Mouse (Mus musculus) MEL (cell line): ENCODE data around the gene Ints5.

Source experiments
- BHLHE40 ChIP-seq: IDR thresholded peaks from 2 replicates; pipeline ENCODE4 v1.6.1; 2012; ENCODE audit warnings: low read depth, mild to moderate bottlenecking, inconsistent platforms, low read length, improper control_type of control experiment, borderline replicate concordance
- CTCF ChIP-seq, 3 experiments: IDR thresholded peaks in 2 of 3; conservative IDR thresholded peaks in 1 of 3; 2 replicates each; pipeline ENCODE4 v1.5.1; 2011 to 2012; ENCODE audit warnings: low read length in 3 of 3, low read depth in 2 of 3, mild to moderate bottlenecking in 2 of 3, improper control_type of control experiment in 1 of 3, inconsistent platforms in 1 of 3, mixed read lengths in 1 of 3, moderate library complexity in 1 of 3; ENCODE audit not compliant: control insufficient read depth in 1 of 3, insufficient read depth in 1 of 3, poor library complexity in 1 of 3, severe bottlenecking in 1 of 3
- EP300 ChIP-seq, 2 experiments: IDR thresholded peaks; 2 replicates each; pipeline ENCODE4 v1.6.1; 2011; ENCODE audit warnings: improper control_type of control experiment in 2 of 2, low read length in 2 of 2, low read depth in 1 of 2, mild to moderate bottlenecking in 1 of 2
- GATA1 ChIP-seq: IDR thresholded peaks from 2 replicates; pipeline ENCODE4 v1.6.1; 2011; ENCODE audit warnings: low read depth, low read length, improper control_type of control experiment
- MAX ChIP-seq: IDR thresholded peaks from 2 replicates; pipeline ENCODE4 v1.6.1; 2011; ENCODE audit warnings: low read length, improper control_type of control experiment
- MYB ChIP-seq: IDR thresholded peaks from 2 replicates; pipeline ENCODE4 v1.6.1; 2011; ENCODE audit warnings: mild to moderate bottlenecking, low read depth, low read length, improper control_type of control experiment
- POLR2A ChIP-seq, 2 experiments: IDR thresholded peaks; 2 replicates each; pipeline ENCODE4 v1.6.1; 2011 to 2012; ENCODE audit warnings: low read length in 2 of 2, mild to moderate bottlenecking in 2 of 2, control low read depth in 1 of 2, improper control_type of control experiment in 1 of 2, low read depth in 1 of 2, moderate library complexity in 1 of 2; ENCODE audit not compliant: control insufficient read depth in 1 of 2, insufficient read depth in 1 of 2, poor library complexity in 1 of 2
- RAD21 ChIP-seq: IDR thresholded peaks from 2 replicates; pipeline ENCODE4 v1.6.1; 2011; ENCODE audit warnings: mild to moderate bottlenecking, low read depth, low read length, improper control_type of control experiment
- SIN3A ChIP-seq: IDR thresholded peaks from 2 replicates; pipeline ENCODE4 v1.6.1; 2012; ENCODE audit warnings: low read length, improper control_type of control experiment, inconsistent platforms
- TAL1 ChIP-seq: IDR thresholded peaks from 2 replicates; pipeline ENCODE4 v1.6.1; 2012; ENCODE audit warnings: mild to moderate bottlenecking, inconsistent platforms, low read length, moderate library complexity, mixed read lengths
- USF1 ChIP-seq: IDR thresholded peaks from 2 replicates; pipeline ENCODE4 v1.6.1; 2014; ENCODE audit warnings: low read depth, mild to moderate bottlenecking, inconsistent platforms, low read length, improper control_type of control experiment, moderate library complexity
- ZKSCAN1 ChIP-seq: IDR thresholded peaks from 2 replicates; pipeline ENCODE4 v1.6.1; 2012; ENCODE audit warnings: low read depth, mild to moderate bottlenecking, inconsistent platforms, low read length, improper control_type of control experiment, moderate library complexity

- TF ChIP-seq POLR2A (IDR thresholded peaks at IDR 0.05; ENCODE audit: control insufficient read depth in 1 of 2, insufficient read depth in 1 of 2, low read depth in 1 of 2, low read length in 2 of 2, poor library complexity in 1 of 2) (no peak), SIN3A (peak; percentile 43; the same call in 1 of the 2 replicates), CTCF (IDR thresholded peaks at IDR 0.05 in 2 of 3, conservative IDR thresholded peaks at IDR 0.05 in 1 of 3; ENCODE audit: control insufficient read depth in 1 of 3, insufficient read depth in 1 of 3, low read depth in 2 of 3, low read length in 3 of 3, poor library complexity in 1 of 3, severe bottlenecking in 1 of 3) (peak; percentile 73 to 85 (median 78)), MYB (no peak), RAD21 (peak; percentile 90), GATA1 (no peak), USF1 (peak; percentile 88), TAL1 (no peak), ZKSCAN1 (no peak), EP300 (IDR thresholded peaks at IDR 0.05; ENCODE audit: low read depth in 1 of 2, low read length in 2 of 2) (no peak), MAX (peak; percentile 71), BHLHE40 (peak; percentile 75; the same call in 1 of the 2 replicates)
These were observed 35.1 kb upstream of the Ints5 start for GRCm38 (mm10) chr19:8857689-8858088.
